Mouse (Mus musculus): Measurements from ENCODE around the gene Nrsn1. TPM values are rescaled to one million over a fixed set of nuclear protein-coding genes. Genes with fewer than 3 reads are reported as not detected.
"Not testable (repeated sequence)": the region's sequence is repeated elsewhere in the genome, so short reads cannot be mapped to it uniquely, and the experiment has no call there.

Gene Nrsn1
- total RNA-seq (2021), result 100 to 1,000 TPM; 442 to 571 TPM

DNA sequence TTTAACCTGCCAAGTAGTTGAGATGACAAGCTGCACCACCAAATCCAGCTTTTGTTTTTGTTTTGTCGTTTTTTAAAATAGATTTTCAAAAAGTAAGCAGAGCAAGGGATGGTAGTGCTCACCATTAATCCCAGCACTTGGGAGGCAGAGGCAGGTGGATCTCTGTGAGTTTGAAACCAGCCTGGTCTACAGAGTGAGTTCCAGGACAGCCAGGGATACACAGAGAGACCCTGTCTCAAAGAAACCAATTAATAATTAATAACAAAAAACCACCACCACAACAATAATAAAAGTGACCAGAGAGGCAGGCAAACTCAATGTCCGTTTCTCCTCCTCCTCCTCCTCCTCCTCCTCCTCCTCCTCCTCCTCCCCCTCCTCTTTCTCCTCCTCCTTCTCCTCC lies at the start of gene Nrsn1:
Nrsn1 (minus strand) TSS at position 101 of the 400 bp plus-strand sequence.
- DNase-seq (ENCODE audit: low spot score in 2 of 2), result not testable (repeated sequence)
- intact Hi-C loops (cut with DNase I), result loop anchor here (5.0 kb wide), 1 partner anchor 132 kb away; no protein-coding TSS in a partner anchor

DNA sequence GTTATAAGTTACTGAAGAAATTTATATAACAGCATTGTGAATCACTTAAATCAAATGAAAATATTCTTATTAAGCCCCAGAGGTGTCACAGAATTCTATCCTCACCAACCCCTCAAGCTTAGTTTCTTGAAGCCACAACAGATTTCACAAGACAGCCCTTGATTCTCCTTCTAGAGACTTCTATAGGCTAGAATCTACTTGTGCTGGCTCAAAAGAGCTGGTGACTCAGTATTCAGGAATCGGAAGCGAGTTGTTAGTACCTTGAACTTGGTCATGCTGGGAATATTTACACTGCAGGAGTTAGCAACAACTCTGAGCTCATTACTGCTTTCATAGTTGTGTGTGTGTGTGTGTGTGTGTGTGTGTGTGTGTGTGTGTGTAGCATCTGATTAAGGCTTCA lies 41.8 kb upstream of the Nrsn1 start:
- intact Hi-C loops (cut with DNase I), result no loop called here

DNA sequence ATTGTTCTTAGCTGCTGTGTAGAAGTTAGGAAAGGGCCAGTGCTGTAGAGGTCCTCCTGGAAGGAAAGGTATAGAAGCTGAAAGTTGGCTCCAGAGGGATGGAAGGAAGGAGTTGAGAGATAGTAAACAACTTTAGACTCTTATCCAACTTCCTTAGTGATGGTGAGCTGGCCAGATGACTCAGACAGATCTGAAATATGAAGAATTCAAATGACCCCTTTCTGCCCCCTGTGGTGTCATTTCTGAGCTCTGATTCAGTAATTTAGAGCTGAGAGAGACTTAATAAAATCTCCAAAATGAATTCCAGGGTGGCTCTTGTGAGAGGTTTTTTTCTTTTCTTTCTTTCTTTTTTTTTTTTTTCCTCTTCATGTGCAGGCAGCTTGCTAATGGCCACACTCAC lies 39.8 kb upstream of the Nrsn1 start:
- intact Hi-C loops (cut with DNase I), result no loop called here
- no peak for DNase-seq (ENCODE audit: low spot score in 2 of 2)

More for the DNA sequence above, 41.8 kb upstream of the Nrsn1 start:
- DNase-seq (ENCODE audit: low spot score in 2 of 2), result no peak

GRCm38 (mm10) chr13:25288736-25289135 lies 18.4 kb upstream of the Nrsn1 start:
- DNase-seq (ENCODE audit: low spot score in 2 of 2), result no peak
- intact Hi-C loops (cut with DNase I), result no loop called here

GRCm38 (mm10) chr13:25274934-25275565 lies 4.7 kb upstream of the Nrsn1 start:
- intact Hi-C loops (cut with DNase I), result loop anchor here (5.0 kb wide), 1 partner anchor 127 kb away; no protein-coding TSS in a partner anchor

DNA sequence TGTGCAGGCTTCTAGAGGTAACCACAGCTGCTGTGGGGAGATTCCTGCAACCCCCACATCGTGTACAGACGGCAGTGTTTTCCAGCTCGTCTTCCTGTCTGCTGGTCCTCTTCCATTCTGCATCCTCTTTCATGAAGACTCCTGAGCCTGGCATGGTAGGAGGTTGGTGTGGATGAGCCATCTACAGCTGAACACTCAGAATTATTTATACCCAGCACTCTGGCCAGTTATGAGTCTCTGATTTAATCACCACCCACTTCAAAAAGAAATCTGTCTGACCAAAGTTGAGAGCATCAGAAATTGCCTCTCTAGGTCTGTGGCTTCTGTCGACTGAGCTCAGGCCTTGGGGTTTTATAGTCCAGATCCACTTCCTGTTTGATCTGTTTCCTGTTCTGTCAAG lies 1.9 kb upstream of the Nrsn1 start:
- no peak for DNase-seq (ENCODE audit: low spot score in 2 of 2)
- intact Hi-C loops (cut with DNase I), result loop anchor here (5.0 kb wide), 1 partner anchor 130 kb away; no protein-coding TSS in a partner anchor

More at GRCm38 (mm10) chr13:25274934-25275565, 4.7 kb upstream of the Nrsn1 start:
- no peak for DNase-seq (ENCODE audit: low spot score in 2 of 2)

DNA sequence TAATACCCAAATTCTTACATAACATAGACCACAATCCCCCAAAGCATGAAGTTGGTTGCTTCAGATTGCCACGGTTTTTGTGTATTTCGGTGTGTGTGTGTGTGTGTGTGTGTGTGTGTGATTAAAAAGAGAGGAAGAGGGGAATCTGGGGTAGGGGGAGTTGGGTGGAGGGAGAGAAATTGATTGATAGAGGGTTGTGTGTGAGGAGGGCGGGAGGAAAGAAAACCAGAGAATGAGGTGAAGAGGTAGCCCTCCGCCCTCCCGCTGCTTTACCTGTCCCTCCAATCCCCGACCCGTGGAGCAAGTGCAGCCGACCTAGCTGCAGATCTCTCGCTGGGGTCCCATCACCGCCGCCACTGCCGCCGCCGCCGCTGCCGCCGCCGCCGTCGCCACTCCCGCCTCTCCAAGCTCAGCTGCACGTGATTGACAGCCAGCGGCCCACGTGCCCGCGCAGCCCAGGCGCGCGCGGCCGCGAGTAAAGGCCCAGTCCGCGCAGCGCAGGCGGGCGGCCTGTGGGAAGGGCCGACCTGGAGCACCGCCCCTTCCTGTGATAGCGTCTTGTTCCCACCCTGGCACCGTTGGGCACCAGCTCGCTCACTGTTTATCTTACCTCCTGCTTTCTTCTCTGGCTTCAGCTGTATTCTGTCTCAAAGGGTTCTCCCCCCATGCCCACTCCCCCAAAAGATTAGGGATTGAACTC lies 583 bp downstream of the Nrsn1 start:
- intact Hi-C loops (cut with DNase I), result loop anchor here (5.0 kb wide), 1 partner anchor 133 kb away; no protein-coding TSS in a partner anchor
- DNase-seq (ENCODE audit: low spot score in 2 of 2), result peak; percentile 74 to 81

- no peak for DNase-seq (ENCODE audit: low spot score in 2 of 2)
- intact Hi-C loops (cut with DNase I), result no loop called here
Measured at GRCm38 (mm10) chr13:25269039-25269438, 1.3 kb downstream of the Nrsn1 start.

- intact Hi-C loops (cut with DNase I), result no loop called here
Measured at GRCm38 (mm10) chr13:25262748-25263147, 7.6 kb downstream of the Nrsn1 start.

DNA sequence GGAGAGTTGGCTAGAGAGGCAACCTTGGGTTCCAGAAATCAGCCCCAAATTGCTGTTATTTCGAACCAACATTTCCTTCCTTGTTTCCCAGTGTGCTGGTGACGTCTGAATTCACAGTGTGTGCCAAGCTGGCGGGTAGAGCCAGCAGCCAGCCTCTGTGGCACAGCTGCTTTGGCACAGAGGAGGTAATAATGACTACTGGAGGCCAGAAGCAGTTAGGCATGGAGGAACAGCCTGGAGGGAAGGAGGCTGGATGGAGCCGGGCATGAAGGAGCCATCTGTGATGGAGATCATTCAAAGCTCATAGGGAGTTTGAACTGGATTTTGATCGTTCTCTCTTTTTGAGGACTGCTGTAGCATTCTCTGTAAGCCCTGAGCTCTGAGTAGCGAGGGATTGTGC lies 12.7 kb downstream of the Nrsn1 start:
- intact Hi-C loops (cut with DNase I), result loop anchor here (10.0 kb wide), 1 partner anchor 133 kb away; no protein-coding TSS in a partner anchor
- DNase-seq (ENCODE audit: low spot score in 2 of 2), result no peak

More at GRCm38 (mm10) chr13:25262748-25263147, 7.6 kb downstream of the Nrsn1 start:
- no peak for DNase-seq (ENCODE audit: low spot score in 2 of 2)

DNA sequence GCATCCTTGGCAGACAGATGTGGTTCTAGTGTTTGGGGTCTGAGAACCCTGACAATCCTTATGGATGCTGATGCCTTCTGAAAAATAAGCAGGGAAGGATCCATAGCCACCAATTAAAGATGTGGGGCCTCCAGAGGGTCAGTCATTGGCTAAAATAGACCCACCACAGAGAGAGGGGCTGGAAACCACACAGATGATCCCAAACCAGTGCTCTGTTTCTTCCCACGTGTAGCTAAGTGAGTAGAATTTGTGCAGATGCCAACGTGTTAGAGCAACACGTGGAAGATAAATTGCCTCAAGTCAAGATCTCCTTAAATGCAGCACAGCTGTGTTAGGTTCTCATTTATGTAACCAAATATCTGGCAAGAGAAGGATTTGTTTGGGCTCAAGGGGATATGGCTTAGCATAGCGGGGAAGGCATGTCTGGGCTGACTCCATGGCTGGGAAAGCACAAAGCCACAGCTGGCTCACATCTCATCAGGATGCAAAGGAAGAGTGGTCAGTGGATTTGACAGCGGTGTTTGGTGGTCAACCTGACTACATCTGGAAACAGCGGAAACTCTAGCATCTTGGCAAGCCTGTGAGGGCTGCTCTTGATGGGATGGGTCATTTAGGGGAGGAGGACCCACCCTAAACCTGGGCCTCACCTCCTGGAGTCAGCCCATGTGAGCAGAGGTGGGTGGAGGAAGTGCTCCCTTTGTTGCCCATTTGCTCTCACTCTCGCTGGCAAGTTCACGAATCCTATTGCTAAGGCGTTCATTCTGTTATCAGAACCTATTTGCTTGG lies 15.6 kb downstream of the Nrsn1 start:
- DNase-seq (ENCODE audit: low spot score in 2 of 2), result no peak
- intact Hi-C loops (cut with DNase I), result loop anchor here (10.0 kb wide), 1 partner anchor 130 kb away; no protein-coding TSS in a partner anchor

- DNase-seq (ENCODE audit: low spot score in 2 of 2), result no peak
- intact Hi-C loops (cut with DNase I), result loop anchor here (10.0 kb wide), 1 partner anchor 127 kb away; no protein-coding TSS in a partner anchor
Measured at GRCm38 (mm10) chr13:25251893-25252292, 18.4 kb downstream of the Nrsn1 start.

GRCm38 (mm10) chr13:25220186-25220787 lies 50.0 kb downstream of the Nrsn1 start:
- intact Hi-C loops (cut with DNase I), result no loop called here
- DNase-seq (ENCODE audit: low spot score in 2 of 2), result no peak

DNA sequence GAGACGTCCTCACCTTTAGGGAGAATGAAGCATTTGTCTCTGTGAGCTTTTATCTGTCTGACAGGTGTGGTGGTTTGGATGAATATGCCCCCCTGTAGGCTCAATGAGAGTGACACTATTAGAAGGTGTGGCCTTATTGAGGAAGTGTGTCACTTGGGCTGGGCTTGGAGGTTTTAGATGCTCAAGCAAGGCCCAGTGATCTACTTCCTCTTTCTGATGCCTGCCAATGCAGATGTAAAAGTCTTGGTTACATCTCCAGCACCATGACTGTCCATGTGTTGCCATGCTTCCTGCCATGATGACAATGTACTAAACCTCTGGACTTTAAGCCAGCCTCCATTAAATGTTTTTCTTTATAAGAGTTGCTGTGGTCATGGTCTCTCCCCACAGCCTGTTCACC lies 51.9 kb downstream of the Nrsn1 start:
- no peak for DNase-seq (ENCODE audit: low spot score in 2 of 2)
- intact Hi-C loops (cut with DNase I), result no loop called here

DNA sequence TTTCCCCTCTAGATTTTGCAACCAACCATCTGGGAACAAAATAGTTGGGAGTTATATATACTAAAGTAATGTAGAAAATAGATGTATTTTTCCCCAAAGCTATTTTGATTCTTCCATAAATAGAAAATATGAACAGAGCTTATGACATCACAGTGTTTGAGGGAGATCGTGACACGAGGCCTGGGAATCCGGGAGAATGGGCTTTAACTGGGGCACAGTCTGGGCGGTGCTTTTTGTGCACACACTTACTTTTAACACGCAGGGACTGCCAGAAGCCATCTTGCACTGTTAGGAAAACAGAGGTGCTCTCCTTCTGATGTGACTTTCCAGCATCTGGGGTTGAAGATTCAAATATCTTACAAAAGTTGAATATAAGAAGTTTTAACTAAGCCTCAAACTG lies 63.4 kb downstream of the Nrsn1 start:
- intact Hi-C loops (cut with DNase I), result no loop called here
- DNase-seq (ENCODE audit: low spot score in 2 of 2), result no peak

Other genes starting within 250 kb of the Nrsn1 start
- 1 to 10 TPM; 6.3 TPM for gene Dcdc2a, start 214.5 kb downstream of the Nrsn1 start, total RNA-seq (2021)

Data from left cerebral cortex, postnatal 36 days (tissue).